Mouse (Mus musculus) MEL (cell line): ENCODE measurements at regions not wholly inside any gene's neighbourhood (a gene's known extent, or its start where the extent isn't known, plus 50 kb on each side); places are given as distances from the start of the nearest gene placed in this dataset.

ENCODE experiments used
- CTCF ChIP-seq, 3 experiments: IDR thresholded peaks in 2 of 3; conservative IDR thresholded peaks in 1 of 3; 2 replicates each; pipeline ENCODE4 v1.5.1; 2011 to 2012; ENCODE audit warnings: low read length in 3 of 3, low read depth in 2 of 3, mild to moderate bottlenecking in 2 of 3, improper control_type of control experiment in 1 of 3, inconsistent platforms in 1 of 3, mixed read lengths in 1 of 3, moderate library complexity in 1 of 3; ENCODE audit not compliant: control insufficient read depth in 1 of 3, insufficient read depth in 1 of 3, poor library complexity in 1 of 3, severe bottlenecking in 1 of 3
- EP300 ChIP-seq, 2 experiments: IDR thresholded peaks; 2 replicates each; pipeline ENCODE4 v1.6.1; 2011; ENCODE audit warnings: improper control_type of control experiment in 2 of 2, low read length in 2 of 2, low read depth in 1 of 2, mild to moderate bottlenecking in 1 of 2
- MXI1 ChIP-seq: IDR thresholded peaks from 2 replicates; pipeline ENCODE4 v1.6.1; 2011; ENCODE audit warnings: mild to moderate bottlenecking, low read depth, low read length, improper control_type of control experiment
- SMC3 ChIP-seq: IDR thresholded peaks from 2 replicates; pipeline ENCODE4 v1.6.1; 2011; ENCODE audit warnings: low read depth, low read length, improper control_type of control experiment

DNA sequence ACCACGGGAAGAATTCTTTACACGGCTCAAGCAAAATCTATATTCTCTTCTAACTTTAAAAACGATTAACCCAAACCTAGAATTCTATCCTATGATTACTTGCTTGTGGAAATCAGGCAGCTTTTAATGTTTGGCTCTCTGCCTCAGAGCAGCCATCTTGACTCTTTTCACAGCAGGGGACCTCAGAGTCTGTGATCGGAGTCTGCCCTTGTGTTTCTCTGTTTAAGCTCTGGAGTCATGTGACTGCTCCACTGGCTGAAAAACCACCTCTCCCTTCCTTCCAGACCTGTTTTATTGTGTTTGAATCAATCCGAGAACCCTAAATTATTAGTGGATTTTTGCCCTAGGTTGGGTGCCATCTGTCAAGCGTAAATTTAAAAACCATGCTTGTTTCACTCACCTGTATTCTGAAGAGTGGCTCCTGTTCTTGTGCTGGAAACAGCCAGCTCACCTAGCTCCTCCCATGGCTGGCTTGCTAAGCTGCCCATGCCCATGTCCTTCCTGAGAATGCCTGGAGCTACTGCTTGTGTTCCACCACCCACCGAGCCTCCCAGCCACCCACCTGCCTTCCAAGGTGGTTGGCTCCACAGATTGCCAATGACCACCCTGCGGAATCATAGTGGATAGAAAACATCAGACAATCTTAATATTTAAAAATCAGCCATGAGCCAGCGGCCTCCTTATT is 62.6 kb downstream of the Perp start:
- TF ChIP-seq EP300 (IDR thresholded peaks at IDR 0.05; ENCODE audit: low read depth in 1 of 2, low read length in 2 of 2) (no peak), SMC3 (no peak), CTCF (IDR thresholded peaks at IDR 0.05 in 2 of 3, conservative IDR thresholded peaks at IDR 0.05 in 1 of 3; ENCODE audit: control insufficient read depth in 1 of 3, insufficient read depth in 1 of 3, low read depth in 2 of 3, low read length in 3 of 3, poor library complexity in 1 of 3, severe bottlenecking in 1 of 3) (no peak), MXI1 (no peak)
